Mouse (Mus musculus): ENCODE results near the gene Pum2.
"Not testable (repeated sequence)": the region's sequence is repeated elsewhere in the genome, so short reads cannot be mapped to it uniquely, and the experiment has no call there.

Pum2 gene

DNA sequence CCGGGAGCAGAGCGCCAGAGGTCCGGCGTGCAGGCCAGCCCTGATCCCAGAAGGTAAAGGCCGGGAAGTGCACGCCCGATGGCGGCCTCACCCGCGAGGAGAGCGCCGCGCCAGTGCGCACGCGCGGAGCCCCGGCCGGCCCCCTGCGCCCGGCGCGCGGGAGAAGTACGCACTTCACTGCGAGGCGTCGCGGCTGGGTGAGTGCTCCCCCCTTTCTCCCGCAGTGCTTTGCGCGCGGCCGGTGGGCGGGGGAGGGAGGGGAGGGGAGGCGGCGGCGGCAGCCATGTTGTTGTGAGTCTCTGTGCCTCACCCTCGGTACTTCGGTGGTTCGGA is at the start of gene Pum2:
TSS of gene Pum2 (plus strand) at position 161 of the 333 bp plus-strand sequence.
- peak; percentile 93 to 95 for DNase-seq

DNA sequence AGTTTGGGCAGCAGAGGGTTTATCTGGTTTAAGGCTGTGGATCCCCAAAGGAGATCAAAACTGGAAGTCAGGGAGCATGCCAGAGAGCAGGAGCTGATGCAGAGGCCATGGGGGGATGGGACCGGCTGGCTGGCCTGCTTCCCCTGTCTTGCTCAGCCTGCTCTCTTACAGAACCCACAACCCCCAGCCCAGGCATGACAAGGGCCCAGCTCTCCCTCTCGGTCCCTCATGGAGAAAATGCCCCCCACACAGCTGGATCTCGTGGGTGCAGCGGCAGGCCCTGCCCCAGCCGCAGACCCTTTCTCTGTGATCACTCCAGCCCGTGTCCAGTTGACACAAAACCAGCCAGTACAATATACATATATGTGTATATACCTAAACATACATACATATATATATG is 44.4 kb upstream of the Pum2 start:
- DNase-seq = peak in 1 of 2 experiments; percentile 0

DNA sequence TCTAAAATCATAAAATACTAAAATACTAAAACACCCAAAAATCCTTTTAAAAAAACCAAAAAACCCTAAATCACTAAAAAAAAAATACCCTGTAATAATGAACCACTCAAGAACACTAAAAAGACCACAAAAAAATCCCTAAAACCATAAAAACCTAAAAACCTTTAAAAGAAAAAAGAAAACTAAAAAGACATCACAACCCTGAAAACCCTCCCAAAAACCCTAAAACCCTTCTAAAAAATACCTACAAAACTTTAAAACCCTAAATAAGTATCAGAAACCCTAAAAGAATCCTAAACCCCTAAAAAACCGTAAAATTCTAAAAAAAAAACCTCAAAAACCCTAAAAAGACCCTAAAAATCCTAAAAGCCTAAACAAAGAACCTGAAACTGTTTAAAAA is 42.2 kb upstream of the Pum2 start:
- DNase-seq = no peak

DNA sequence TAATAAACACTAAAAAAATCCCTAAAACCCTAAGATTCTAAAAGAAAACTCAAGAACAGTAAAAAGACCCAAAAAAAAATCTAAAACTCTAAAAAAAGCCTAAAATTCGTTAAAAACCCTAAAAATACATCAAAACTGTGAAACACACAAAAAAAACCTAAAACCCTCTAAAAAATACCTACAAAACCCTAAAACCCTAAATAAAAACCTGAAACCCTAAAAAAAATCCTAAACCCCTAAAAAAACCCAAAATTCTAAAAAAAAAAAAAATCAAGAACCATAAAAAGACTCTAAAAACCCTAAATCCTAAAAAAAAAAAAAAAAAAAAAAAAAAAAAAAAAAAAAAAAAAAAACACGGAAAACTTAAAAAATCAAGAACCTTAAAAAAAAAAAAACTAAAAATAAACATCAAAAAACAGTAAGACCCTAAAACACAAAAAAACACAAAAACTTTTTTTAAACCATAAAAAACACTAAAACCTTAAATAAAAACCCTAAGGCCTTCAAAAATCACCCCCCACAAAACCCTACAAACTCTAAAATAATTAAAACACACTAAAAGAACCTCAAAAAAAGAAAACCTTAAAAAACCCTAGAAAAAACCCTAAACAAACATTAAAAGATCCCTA is 41.1 kb upstream of the Pum2 start:
- DNase-seq = no peak

DNA sequence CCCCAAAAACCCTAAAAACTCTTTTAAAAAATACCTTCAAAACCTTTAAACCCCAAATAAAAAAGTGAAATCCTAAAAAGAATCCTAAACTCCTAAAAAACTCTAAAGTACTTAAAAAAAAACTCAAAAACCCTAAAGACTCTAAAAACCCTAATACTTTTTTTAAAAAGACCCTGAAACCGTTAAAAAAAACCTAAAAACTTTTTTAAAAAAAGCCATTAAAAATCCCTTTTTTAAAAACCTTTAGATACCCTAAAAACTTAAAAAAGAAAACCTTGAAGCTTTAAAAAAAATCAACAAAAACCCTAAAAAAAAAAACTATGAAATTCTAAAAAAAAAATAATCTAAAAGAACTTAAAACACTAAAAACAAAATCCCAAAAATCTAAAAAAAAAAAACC is 39.6 kb upstream of the Pum2 start:
- DNase-seq = no peak

DNA sequence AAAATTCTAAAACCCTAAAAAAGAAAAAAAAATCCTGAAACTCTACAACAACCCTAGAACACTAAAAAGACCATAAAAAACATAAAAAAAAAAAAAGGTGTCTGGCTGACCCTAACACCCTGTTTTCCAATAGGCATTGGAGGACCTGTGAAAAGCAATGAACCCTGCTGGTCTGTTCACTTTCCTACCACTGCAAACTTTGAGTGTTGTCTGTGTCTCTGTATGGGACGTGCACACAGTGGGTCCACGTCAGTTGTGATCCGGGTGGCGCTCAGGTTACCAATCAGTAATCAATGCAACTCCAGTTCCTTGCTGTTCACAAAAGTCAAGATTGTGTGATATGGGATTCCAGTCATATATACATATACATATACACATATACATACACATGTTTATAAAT is 38.4 kb upstream of the Pum2 start:
- DNase-seq = no peak

DNA sequence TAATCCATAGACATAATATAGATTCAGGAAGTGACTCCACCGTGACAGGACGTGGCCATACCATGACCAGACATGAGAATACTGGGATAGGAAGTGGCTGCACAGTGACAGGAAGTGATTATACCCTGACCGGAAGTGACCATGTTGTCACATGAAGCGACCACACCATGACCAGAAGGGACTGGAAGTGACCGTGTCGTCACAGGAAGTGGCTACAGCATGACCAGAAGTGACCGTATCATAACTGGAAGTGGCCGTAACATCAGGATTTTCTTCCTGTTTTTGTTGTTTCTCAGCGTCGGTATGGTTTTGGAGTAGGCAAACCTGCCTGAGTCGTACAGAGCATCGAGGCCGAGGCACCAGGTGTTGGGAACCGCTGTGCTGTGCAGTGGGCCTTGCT is 37.0 kb upstream of the Pum2 start:
- peak in 1 of 2 experiments; percentile 1 for DNase-seq

DNA sequence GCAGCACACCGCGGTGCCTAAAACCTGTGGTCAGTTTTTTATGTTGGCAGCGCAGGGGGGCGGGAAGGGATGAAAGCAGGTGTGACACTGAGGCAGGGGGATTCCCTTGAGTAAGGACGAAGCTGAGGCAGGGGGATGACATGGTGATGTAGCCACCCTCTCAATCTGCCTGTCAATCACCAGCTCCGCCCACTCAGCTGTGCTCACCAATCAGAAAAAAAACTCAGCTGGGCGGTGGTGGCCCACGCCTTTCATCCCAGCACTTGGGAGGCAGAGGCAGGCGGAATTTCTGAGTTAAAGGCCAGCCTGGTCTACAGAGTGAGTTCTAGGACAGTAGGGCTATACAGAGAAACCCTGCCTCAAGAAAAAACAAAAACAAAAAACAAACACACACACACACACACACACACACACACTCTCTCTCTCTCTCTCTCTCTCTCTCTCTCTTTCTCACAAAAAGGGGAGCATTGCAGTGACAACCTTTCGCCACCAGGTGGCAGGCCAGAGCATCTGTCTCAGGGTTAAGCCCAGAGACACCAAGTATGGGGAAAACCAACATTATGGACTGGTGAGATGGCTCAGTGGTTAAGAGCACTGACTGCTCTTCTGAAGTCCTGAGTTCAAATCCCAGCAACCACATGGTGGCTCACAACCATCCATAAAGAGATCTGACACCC is 35.4 kb upstream of the Pum2 start:
- peak; percentile 94 for DNase-seq

DNA sequence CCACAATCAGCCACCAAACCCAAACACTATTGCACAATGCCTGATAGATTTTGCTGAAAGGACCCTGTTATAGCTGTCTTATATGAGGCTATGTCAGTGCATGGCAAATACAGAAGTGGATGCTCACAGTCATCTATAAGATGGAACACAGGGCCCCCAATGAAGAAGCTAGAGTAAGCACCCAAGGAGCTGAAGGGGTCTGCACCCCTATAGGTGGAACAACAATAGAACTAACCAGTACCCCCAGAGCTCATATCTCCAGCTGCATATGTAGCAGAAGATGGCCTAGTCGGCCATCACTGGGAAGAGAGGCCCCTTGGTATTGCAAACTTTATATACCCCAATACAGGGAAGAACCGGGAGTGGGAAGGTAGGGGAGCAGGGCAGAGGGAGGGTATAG is 33.7 kb upstream of the Pum2 start:
- DNase-seq = peak in 1 of 2 experiments; percentile 11

DNA sequence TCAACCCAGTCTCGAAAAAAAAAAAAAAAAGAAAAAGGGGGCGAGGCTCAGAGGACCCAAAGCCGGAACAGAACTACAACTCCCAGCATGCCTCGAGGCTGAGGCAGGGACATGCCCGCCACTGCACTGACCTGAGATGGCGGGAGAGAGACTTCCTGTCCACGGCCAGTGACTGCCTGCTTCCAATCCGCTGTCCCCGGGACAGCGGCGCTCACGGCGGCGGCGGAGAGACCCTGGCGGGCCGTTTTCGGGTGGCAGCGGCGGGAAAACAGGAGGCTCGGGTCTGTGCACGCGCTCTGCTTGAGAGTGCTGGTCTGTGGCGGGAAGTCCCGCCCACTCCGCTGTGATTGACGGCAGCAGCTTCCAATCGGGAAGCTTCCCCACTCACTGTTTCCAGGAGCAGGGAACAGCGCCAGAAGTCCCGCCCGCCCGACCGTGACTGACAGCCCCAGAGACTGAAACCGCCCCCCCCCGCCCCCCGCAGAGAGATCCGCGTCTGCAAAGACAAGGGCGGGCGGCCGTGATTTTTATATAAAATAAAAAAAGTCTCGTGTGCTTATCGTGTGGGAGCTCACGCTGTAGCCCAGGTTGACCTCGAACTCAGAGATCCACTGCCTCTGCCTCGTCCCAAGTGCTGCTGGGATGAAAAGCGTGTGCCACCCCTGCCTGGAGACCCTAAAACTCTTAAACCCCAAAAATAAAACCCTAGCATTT is 33.1 kb upstream of the Pum2 start:
- DNase-seq = peak; percentile 96 to 98

DNA sequence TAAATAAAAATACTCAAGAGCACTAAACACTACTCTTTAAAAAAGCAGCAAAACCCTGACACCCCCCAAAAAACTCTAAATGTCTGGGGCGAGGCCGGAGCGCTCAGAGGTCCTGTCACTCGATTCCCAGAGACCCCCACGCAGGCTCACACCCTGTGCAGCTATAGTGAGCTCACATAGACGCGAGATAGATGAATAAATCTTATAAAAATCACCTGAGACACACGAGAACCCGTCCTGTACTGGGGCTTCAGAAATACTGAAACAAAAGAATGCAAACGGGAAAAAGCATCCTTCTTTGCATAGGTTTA is 32.6 kb upstream of the Pum2 start:
- no peak for DNase-seq

DNA sequence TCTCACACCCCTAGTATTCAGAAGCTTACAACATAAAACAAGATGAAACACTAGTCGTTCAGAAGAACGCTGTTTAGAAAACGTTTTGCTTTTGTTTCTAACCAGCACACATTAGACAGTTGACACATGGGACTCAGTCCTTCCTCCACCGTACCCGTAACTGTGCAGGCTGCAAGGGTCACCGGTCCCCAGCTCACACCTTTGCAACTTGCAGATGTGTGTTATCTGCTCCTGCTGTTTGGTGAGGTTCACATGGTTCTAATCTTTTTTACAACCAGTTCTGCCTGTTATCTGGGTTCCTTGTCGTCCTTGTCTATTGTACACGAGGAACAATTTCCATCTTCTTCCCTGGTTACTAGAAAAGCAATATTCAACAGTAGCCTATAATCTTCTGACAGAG is 25.7 kb upstream of the Pum2 start:
- DNase-seq = not testable (repeated sequence)

DNA sequence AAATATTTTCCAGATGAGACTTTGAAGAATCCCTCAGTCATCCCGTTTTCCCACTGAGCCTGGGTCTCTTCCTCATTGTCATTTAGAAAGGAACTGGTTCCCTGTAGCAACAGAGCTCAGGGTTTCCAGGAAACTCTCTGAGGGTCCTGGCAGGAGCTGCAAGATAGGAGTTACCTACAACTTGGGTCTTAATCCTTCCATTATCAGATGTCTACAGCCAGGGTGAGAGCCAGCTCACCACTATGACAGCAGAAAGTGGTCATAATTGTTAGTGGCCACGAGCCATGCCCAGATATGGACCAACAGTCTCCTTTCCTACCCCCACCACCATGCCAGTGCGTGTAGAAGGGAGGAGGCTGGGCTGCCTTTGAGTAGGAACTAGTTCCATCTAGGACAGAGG is 23.9 kb upstream of the Pum2 start:
- not testable (repeated sequence) for DNase-seq

DNA sequence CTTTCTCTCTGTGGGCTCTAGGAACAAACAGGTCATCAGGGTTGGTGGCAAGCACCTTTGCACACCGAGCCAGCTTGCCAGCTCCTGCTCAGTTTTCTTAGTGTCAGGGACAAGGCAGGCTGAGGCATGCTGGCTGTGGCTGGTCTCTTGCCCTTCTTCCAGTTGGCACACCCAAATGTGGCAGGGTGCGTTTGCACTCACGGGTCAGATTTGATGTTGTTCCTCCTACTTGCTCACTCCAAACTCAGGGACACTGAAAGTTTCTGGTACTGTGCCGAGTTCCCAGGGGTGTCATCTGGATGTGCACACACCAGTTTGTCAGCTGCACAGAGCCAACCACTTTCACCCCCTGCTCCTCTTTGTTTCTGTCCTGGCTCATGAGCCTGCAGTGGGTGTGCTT is 17.3 kb upstream of the Pum2 start:
- no peak for DNase-seq

DNA sequence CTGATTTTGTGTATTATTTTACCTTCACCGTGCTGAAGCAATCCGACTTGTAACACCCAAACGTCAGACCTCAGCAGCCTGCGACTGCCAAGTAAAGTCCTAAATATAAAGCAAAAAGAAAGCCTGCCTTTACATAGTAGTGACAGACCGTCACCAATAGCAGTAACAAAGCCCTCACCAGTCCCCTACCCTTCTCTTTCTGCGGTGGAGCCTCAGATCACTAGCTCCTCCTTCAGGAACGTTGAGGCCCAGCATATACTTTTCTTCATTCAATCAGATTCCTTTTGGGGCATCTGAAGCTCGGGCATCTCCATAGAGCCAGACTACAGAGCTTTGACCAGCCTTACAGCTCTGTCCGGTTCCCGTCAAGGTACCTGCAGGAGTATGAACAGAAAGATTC is 16.8 kb upstream of the Pum2 start:
- no peak for DNase-seq

DNA sequence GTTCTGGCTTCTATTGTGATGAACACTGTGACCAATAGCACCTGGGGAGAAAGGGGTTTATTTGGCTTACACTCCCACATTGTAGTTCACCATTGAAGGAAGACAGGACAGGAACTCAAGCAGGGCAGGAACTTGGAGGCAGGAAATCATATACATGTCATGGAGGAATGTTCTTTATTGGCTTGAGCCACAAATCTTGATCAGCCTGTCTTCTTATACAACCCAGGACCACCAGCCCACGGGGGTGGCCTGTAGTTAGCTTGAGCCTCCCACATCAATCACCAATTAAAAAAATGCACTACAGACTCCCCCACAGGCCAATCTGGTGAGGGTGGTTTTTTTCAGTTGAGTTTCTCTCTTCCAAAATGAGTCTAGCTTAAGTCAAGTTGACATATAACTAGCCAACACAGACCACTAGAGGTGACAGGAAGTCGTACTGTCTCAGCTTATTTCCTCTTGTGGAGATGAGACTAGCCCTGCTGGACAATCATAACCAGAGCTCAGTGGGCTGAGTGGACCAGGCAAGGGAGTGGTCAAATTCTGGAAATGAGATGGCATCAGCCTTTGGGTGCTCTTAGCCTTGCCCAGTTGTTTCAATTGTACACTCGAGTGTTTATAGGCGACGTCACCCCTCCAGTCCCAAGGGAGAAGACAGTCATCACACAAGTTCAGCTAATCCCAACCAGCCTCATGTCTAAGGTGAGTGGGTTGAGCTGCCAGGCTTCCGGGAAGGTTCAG is 16.1 kb upstream of the Pum2 start:
- no peak for DNase-seq

DNA sequence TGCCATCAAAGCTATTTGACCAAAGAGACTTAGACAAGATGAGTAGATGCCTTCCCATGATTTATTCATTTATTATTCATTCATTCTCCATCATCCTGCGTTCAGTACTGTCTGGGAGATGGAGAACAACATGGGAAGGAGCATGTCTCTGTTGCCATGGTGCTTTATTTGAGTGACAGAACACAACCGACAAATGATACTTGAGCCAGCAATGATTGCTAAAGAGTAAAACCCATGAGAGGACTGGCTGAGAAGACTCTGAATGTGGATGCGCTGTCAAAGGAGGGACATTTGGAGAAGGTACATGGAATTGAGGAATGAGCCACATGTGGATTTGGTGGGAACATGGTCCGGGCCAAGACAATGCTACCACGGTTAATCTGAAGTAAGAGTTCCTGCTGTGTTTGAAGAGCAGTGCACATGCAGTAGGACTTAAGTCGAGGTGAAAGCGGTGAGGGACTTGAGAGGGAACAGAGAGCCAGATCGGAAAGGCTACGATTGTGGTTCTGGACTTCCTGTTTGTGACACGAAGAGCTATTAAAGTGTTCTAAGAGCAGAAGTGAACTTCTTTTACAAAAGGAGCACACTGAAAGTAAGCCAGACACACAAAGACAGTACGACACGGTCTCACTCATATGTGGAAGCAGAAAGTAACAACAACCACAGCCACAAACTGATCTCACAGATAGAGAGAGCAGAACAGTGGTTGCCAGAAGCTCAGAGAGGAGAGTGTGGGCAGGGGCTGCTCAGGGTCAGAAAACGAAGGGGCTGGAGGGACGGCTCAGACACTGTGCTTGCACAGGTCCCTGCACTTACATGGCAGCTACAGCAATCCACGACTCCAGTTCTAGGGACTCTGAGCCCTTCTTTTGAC is 14.3 kb upstream of the Pum2 start:
- DNase-seq = peak; percentile 53 to 54

DNA sequence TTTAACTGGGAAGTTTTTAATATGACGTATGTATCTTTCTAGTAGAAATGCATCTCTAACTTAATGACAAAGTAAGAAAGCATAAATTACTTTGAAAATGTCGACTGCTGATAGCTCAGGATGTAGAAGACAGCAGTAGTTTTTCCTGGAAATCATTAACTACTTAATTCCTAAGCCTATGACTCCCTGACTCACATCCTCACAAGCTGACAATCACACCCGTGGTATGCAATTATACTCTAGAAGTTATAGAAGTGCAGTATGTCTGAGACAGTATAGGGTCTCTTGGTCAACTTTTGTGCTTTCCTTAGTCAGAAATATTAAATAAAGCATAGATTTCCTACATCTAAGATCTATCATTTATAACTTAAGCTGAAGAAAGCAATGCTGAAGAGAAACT is 12.2 kb upstream of the Pum2 start:
- no peak for DNase-seq

DNA sequence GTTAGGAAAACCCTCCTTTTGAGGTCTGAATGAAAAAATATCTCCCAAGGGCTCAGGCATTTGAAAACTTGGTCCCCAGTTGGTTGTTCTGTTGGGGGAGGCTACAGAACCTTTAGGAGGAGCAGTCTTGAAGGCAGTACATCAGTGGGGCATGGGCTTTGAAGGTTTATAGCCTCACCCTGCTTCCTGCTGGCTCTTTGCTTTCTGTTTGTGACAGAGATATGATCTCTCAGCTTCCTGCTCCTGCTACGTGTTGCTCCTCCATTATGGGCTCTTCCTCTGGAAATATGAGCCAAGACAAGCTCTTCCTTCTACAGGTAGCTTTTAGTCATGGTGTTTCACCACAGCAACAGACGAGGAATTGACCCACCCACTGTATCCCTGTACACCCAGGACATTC is 11.8 kb upstream of the Pum2 start:
- no peak for DNase-seq

DNA sequence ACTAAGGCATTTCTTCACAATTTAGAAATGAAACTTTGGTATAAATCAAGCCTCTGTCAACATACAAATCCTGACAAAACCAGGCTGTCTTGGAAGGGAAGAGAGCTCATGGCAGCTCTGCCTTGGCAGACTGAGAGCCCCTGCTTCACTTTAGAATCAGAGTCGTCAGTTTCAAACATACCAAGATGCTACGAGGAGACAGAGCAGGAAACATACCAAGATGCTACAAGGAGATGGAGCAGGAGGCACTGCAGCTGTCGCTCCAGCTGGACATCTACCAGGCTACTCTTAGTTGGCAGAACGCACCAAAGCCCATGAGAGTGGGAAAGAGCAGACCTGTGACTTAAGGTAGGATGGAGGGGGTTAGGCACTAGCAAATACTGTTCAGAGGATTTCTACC is 11.2 kb upstream of the Pum2 start:
- DNase-seq = no peak

DNA sequence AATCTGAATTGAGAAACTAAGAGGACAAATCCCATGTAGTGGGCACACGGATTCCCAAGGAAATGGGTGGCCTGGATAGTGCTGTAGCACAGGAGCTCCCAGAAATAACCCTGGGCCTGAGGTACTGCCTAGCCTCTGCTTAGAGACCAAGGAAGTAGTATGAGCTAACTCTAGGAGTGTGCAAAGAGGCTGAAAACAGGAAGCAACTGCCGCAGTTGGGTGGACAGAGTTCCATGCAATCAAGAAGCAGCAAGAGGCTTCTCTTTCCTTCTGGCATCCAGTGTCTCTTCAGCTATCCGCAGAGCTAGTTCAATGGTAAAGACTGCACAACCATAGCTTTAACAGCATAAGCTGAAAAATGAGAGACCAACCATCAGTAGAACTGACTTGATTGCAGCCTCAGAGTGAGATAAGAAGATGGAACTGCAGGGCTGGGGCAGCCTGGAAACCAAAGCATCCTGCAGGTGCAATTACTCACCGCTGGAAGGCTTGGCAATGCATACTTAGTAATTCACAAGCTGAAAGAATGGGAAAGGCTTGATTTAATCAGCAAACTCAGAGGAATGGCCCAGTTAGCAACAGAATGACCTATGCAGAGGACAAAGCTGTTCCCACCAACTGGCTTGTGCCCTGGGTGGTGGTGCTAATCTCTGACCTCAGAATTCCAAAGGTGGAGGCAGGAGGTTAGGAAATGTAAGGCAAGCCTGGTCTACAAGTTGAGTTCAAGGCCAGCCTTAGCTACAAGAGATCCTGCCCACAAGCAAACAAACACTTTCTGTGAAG is 6.3 kb upstream of the Pum2 start:
- peak; percentile 25 to 36 for DNase-seq

DNA sequence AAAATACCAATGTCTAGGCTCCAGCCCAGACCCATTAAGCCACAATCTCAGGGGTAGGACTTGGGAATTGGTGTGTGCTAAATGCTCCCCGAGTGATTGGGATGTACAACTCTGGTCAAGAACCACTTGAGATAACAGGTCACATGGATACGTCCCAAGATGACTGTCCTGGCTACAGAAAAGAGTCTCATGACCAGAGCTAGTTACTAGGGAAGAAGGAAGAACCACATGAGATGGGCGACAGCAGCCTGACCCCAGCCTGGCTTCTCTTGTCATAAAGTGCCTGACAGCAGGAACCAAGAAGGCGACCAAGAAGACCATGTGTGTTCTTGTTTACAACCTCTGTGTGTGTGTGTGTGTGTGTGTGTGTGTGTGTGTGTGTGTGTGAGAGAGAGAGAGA is 4.5 kb upstream of the Pum2 start:
- DNase-seq = no peak
